Mouse (Mus musculus) lung, adult 2 months (tissue): ENCODE measurements around the gene Castor1. TPM values are rescaled to one million over a fixed set of nuclear protein-coding genes. Genes with fewer than 3 reads are reported as not detected.

Experiments used
- DNase-seq: peaks from one replicate; pipeline ENCODE4 v3.0.0; 2022
- H3K4me1 ChIP-seq: fragments of 200-500 bp; 2 replicates; pipeline ENCODE4 v1.6.1; 2011; ENCODE audit warnings: low read length; ENCODE audit not compliant: control insufficient read depth, insufficient read depth
- H3K4me3 ChIP-seq: fragments of 200-500 bp; replicated peaks from 2 replicates; pipeline ENCODE3; 2011; ENCODE audit warnings: low read depth, mild to moderate bottlenecking, control low read depth, low read length; ENCODE audit errors: extremely low read depth
- CTCF ChIP-seq: fragments of 200-500 bp; IDR thresholded peaks from 2 replicates; pipeline ENCODE4 v1.5.1; 2011; ENCODE audit warnings: mild to moderate bottlenecking, low read length, control low read depth; ENCODE audit not compliant: insufficient read depth
- POLR2A ChIP-seq: fragments of 200-500 bp; IDR thresholded peaks from 2 replicates; pipeline ENCODE4 v1.6.1; 2011; ENCODE audit warnings: low read depth, mild to moderate bottlenecking, control low read depth, low read length, borderline replicate concordance; ENCODE audit errors: extremely low read depth
- WGBS: fragments of 180-500 bp; shearing (Covaris S2); methylation state at CpG from one replicate; pipeline ENCODE4 v1.1.7; 2018; 5-methylcytosine and 5-hydroxymethylcytosine counted together
- polyA plus RNA-seq: library from polyadenylated mRNA; depleted of rRNA; stranded (reverse); fragments of >200 nt; gene quantifications from 2 replicates; pipeline ENCODE4 v1.2.3, GENCODE M21; 2012

The Castor1 gene
- polyA plus RNA-seq, 1 experiment, result 23.3 TPM

- TF ChIP-seq POLR2A, result no peak
- no peak for TF ChIP-seq CTCF
- no peak overlapping the region for H3K4me3 ChIP-seq
- DNase-seq, result no peak
- H3K4me1 ChIP-seq, result no peaks in the 10 kb centered on the region
- WGBS, result 91% methylated on average over 23 of the region's 23 CpGs
Observed at GRCm38 (mm10) chr11:4239691-4240090, 21.7 kb downstream of the Castor1 start.

- Histone ChIP-seq H3K4me1 (no peaks in the 10 kb centered on the region), H3K4me3 (no peak overlapping the region)
- TF ChIP-seq CTCF (no peak), POLR2A (no peak)
- DNase-seq, result no peak
- 58% methylated on average over 7 of the region's 7 CpGs for WGBS
Observed at GRCm38 (mm10) chr11:4240151-4240550, 22.1 kb downstream of the Castor1 start.

- H3K4me3 ChIP-seq, result no peak overlapping the region
- no peak for DNase-seq
- H3K4me1 ChIP-seq, result no peaks in the 10 kb centered on the region
- 81% methylated on average over 4 of the region's 4 CpGs for WGBS
- no peak for TF ChIP-seq CTCF
- no peak for TF ChIP-seq POLR2A
Observed at GRCm38 (mm10) chr11:4241180-4241579, 23.2 kb downstream of the Castor1 start.

GRCm38 (mm10) chr11:4246126-4246525, 28.1 kb downstream of the Castor1 start:
- 41% methylated on average over 6 of the region's 6 CpGs for WGBS
- no peak for DNase-seq
- Histone ChIP-seq H3K4me3 (no peak overlapping the region), H3K4me1 (no peaks in the 10 kb centered on the region)
- TF ChIP-seq CTCF, result no peak
- TF ChIP-seq POLR2A, result no peak

GRCm38 (mm10) chr11:4246623-4247022, 28.6 kb downstream of the Castor1 start:
- TF ChIP-seq POLR2A, result no peak
- no peak for TF ChIP-seq CTCF
- WGBS, result 63% methylated on average over 4 of the region's 4 CpGs
- Histone ChIP-seq H3K4me3 (no peak overlapping the region), H3K4me1 (no peaks in the 10 kb centered on the region)
- no peak for DNase-seq

- no peaks in the 10 kb centered on the region for H3K4me1 ChIP-seq
- no peak for DNase-seq
- no peak overlapping the region for H3K4me3 ChIP-seq
- no peak for TF ChIP-seq CTCF
- TF ChIP-seq POLR2A, result no peak
- WGBS, result 75% methylated on average over 14 of the region's 14 CpGs
Observed at GRCm38 (mm10) chr11:4247201-4247959, 29.4 kb downstream of the Castor1 start.

- Histone ChIP-seq H3K4me1 (no peaks in the 10 kb centered on the region), H3K4me3 (no peak overlapping the region)
- TF ChIP-seq POLR2A (no peak), CTCF (no peak)
- DNase-seq, result no peak
- WGBS, result 83% methylated on average over 3 of the region's 3 CpGs
Observed at GRCm38 (mm10) chr11:4249151-4249550, 31.1 kb downstream of the Castor1 start.

GRCm38 (mm10) chr11:4250290-4250689, 32.3 kb downstream of the Castor1 start:
- Histone ChIP-seq H3K4me1 (no peaks in the 10 kb centered on the region), H3K4me3 (no peak overlapping the region)
- WGBS, result 71% methylated on average over 7 of the region's 7 CpGs
- TF ChIP-seq CTCF, result no peak
- no peak for TF ChIP-seq POLR2A
- DNase-seq, result no peak

GRCm38 (mm10) chr11:4251376-4251775, 33.4 kb downstream of the Castor1 start:
- Histone ChIP-seq H3K4me3 (no peak overlapping the region), H3K4me1 (no peaks in the 10 kb centered on the region)
- 42% methylated on average over 3 of the region's 3 CpGs for WGBS
- DNase-seq, result no peak
- no peak for TF ChIP-seq CTCF

- no peak for DNase-seq
- Histone ChIP-seq H3K4me1 (no peaks in the 10 kb centered on the region), H3K4me3 (no peak overlapping the region)
- 63% methylated on average over 2 of the region's 2 CpGs for WGBS
- TF ChIP-seq CTCF (no peak), POLR2A (no peak)
Observed at GRCm38 (mm10) chr11:4252886-4253285, 34.9 kb downstream of the Castor1 start.
